Mouse (Mus musculus) thymus, adult 2 months (tissue): ENCODE results near the gene Tmem202.

Experiments
- CTCF ChIP-seq: fragments of 200-500 bp; IDR thresholded peaks from 2 replicates; pipeline ENCODE4 v1.5.1; 2012; ENCODE audit warnings: mild to moderate bottlenecking, control low read depth, low read length, moderate library complexity, borderline replicate concordance; ENCODE audit not compliant: control insufficient read depth, poor library complexity, insufficient read depth; ENCODE audit errors: extremely low read depth
- POLR2A ChIP-seq: fragments of 200-500 bp; IDR thresholded peaks from 2 replicates; pipeline ENCODE4 v1.6.1; 2012; ENCODE audit warnings: mild to moderate bottlenecking, low read length, control low read depth, moderate library complexity; ENCODE audit not compliant: control insufficient read depth, poor library complexity, insufficient read depth; ENCODE audit errors: extremely low read depth

- TF ChIP-seq CTCF (no peak), POLR2A (no peak)
These were observed 13.0 kb upstream of the Tmem202 start for GRCm38 (mm10) chr9:59552610-59553009.
